Mouse (Mus musculus) heart, postnatal 36 days (tissue): ENCODE measurements around the gene Vmn2r50. TPM values are rescaled to one million over a fixed set of nuclear protein-coding genes. Genes with fewer than 3 reads are reported as not detected.
"Not testable (repeated sequence)": the region's sequence is repeated elsewhere in the genome, so short reads cannot be mapped to it uniquely, and the experiment has no call there.

ENCODE experiments used
- DNase-seq, 2 experiments: peaks; one replicate each; pipeline ENCODE4 v3.0.0; 2021 to 2022
- intact Hi-C: fragments of 180-260 bp; cut with DNase I; formaldehyde crosslinking; loops from one replicate; pipeline ENCODE4 v1.15.1; 2025
- total RNA-seq, 2 experiments: library from RNA; stranded (reverse); gene quantifications; 2 replicates each; pipeline ENCODE4 v1.2.3; 2021

The Vmn2r50 gene
- total RNA-seq = not detected

DNA sequence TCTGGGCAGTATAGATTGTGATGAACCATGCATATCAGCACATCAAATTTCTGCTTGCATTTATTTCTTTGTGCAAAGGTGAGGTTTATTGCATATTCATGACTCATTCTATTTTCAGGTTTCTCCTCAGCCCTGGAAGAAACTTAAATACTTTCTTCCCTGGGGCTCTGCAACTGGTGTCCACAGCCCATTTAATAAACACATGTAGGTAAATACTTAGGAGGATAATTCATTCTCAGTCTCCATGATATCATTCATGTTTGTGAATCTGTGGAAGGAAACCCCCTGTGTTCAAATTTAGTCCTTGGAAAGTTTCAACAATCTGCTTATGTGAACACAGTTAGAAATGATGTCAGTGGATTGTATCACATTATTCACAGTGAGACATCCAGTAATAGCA is at the start of gene Vmn2r50:
Gene Vmn2r50, minus strand, starts transcription at position 101 of the 400 bp plus-strand sequence.
- DNase-seq, intact Hi-C loops: not testable (repeated sequence)

DNA sequence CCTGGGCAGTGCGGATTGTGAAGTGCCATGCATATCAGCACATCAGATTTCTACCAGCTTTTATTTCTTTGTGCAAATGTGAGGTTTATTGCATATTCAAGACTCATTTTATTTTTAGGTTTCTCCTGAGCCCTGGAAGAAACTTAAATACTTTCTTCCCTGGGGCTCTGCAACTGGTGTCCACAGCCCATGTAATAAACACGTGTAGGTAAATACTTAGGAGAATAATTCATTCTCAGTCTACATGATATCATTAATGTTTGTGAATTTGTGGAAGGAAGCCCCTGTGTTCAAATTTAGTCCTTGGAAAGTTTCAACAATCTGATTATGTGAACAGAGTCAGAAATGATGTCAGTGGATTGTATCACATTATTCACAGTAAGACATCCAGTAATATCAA is 60.9 kb downstream of the Vmn2r50 start, which contains the start of gene Vmn2r49:
Gene Vmn2r49, minus strand, starts transcription at position 101 of the 400 bp plus-strand sequence.
- DNase-seq, intact Hi-C loops: not testable (repeated sequence)

Other genes with a start within 250 kb of the Vmn2r50 start
- not detected for gene Vmn2r47, start 212.0 kb downstream of the Vmn2r50 start, total RNA-seq
- not detected for gene Vmn2r48, start 99.7 kb downstream of the Vmn2r50 start, total RNA-seq
- gene Vmn2r49, start 61.0 kb downstream of the Vmn2r50 start, total RNA-seq = not detected
- not detected for gene Vmn2r51, start 52.4 kb upstream of the Vmn2r50 start, total RNA-seq
- not detected for gene Vmn2r52, start 123.3 kb upstream of the Vmn2r50 start, total RNA-seq
- not detected for gene Vmn1r66, start 224.7 kb upstream of the Vmn2r50 start, total RNA-seq